Mouse (Mus musculus): Measurements from ENCODE around the gene Timm29. TPM values are rescaled to one million over a fixed set of nuclear protein-coding genes. Genes with fewer than 3 reads are reported as not detected.

The Timm29 gene
- polyA plus RNA-seq, 1 experiment from 2014 or later = 29.5 TPM

- Histone ChIP-seq H3K27me3 (ENCODE audit: control insufficient read depth, insufficient read depth, low read length) (no peaks in the 10 kb centered on the region), H3K9ac (ENCODE audit: low read depth, low read length) (no peak overlapping the region), H3K9me3 (replicated peaks; ENCODE audit: control insufficient read depth, low read length) (no peaks in the 10 kb centered on the region), H3K36me3 (ENCODE audit: control insufficient read depth, insufficient read depth, low read length) (no peaks in the 10 kb centered on the region), H3K27ac (ENCODE audit: low read depth, low read length) (no peak overlapping the region), H3K4me1 (ENCODE audit: control insufficient read depth, insufficient read depth, low read length) (no peaks in the 10 kb centered on the region), H3K4me2 (no peak overlapping the region), H3K4me3 (ENCODE audit: low read depth, low read length) (no peak overlapping the region)
- 75% methylated on average over 2 of the region's 2 CpGs for WGBS (ENCODE audit: insufficient replicate concordance)
- no peak for ATAC-seq (replicated peaks; ENCODE audit: insufficient number of reproducible peaks, low FRiP score, low TSS enrichment)
Observed at GRCm38 (mm10) chr9:21601073-21601472, 8.6 kb downstream of the Timm29 start.

- no peak overlapping the region for H3K4me3 ChIP-seq (ENCODE audit: low read depth, low read length)
- H3K36me3 ChIP-seq (ENCODE audit: control insufficient read depth, insufficient read depth, low read length) = no peaks in the 10 kb centered on the region
- 46% methylated on average over 10 of the region's 10 CpGs for WGBS (ENCODE audit: insufficient replicate concordance)
- H3K9ac ChIP-seq (ENCODE audit: low read depth, low read length) = no peak overlapping the region
- H3K27me3 ChIP-seq (ENCODE audit: control insufficient read depth, insufficient read depth, low read length) = no peaks in the 10 kb centered on the region
- H3K27ac ChIP-seq (ENCODE audit: low read depth, low read length) = no peak overlapping the region
- H3K4me1 ChIP-seq (ENCODE audit: control insufficient read depth, insufficient read depth, low read length) = no peaks in the 10 kb centered on the region
- H3K9me3 ChIP-seq (replicated peaks; ENCODE audit: control insufficient read depth, low read length) = no peaks in the 10 kb centered on the region
- 0 out of 2 replicates have a peak, but pooled peaks have one; percentile 11 for ATAC-seq (replicated peaks; ENCODE audit: insufficient number of reproducible peaks, low FRiP score, low TSS enrichment)
- H3K4me2 ChIP-seq = no peak overlapping the region
Observed at GRCm38 (mm10) chr9:21601722-21602399, 9.3 kb downstream of the Timm29 start.

DNA sequence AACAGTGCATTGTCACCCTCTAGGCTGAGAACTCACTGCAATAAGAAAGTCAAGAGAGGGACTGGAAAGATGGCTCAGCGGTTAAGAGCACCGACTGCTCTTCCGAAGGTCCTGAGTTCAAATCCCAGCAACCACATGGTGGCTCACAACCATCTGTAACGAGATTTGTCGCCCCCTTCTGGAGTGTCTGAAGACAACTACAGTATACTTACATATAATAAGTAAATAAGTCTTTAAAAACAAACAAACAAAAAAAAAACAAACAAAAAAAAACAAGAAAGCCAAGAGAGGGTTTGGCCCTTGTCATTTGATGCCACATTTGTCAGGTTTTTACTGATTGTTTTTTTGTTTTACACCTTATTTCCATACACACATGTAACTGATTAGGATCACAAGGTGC is 11.6 kb downstream of the Timm29 start:
- 69% methylated on average over 5 of the region's 5 CpGs for WGBS (ENCODE audit: insufficient replicate concordance)
- no peak for ATAC-seq (replicated peaks; ENCODE audit: insufficient number of reproducible peaks, low FRiP score, low TSS enrichment)
- no peak overlapping the region for H3K4me3 ChIP-seq (ENCODE audit: low read depth, low read length)
- H3K9ac ChIP-seq (ENCODE audit: low read depth, low read length) = no peak overlapping the region
- H3K27ac ChIP-seq (ENCODE audit: low read depth, low read length) = no peak overlapping the region
- H3K4me1 ChIP-seq (ENCODE audit: control insufficient read depth, insufficient read depth, low read length) = no peaks in the 10 kb centered on the region
- no peak overlapping the region for H3K4me2 ChIP-seq
- no peaks in the 10 kb centered on the region for H3K36me3 ChIP-seq (ENCODE audit: control insufficient read depth, insufficient read depth, low read length)
- no peaks in the 10 kb centered on the region for H3K27me3 ChIP-seq (ENCODE audit: control insufficient read depth, insufficient read depth, low read length)
- no peaks in the 10 kb centered on the region for H3K9me3 ChIP-seq (replicated peaks; ENCODE audit: control insufficient read depth, low read length)

- H3K4me2 ChIP-seq = no peak overlapping the region
- no peaks in the 10 kb centered on the region for H3K36me3 ChIP-seq (ENCODE audit: control insufficient read depth, insufficient read depth, low read length)
- H3K9me3 ChIP-seq (replicated peaks; ENCODE audit: control insufficient read depth, low read length) = no peaks in the 10 kb centered on the region
- no peak overlapping the region for H3K27ac ChIP-seq (ENCODE audit: low read depth, low read length)
- WGBS (ENCODE audit: insufficient replicate concordance) = 75% methylated on average over 5 of the region's 5 CpGs
- no peaks in the 10 kb centered on the region for H3K27me3 ChIP-seq (ENCODE audit: control insufficient read depth, insufficient read depth, low read length)
- no peak overlapping the region for H3K4me3 ChIP-seq (ENCODE audit: low read depth, low read length)
- no peaks in the 10 kb centered on the region for H3K4me1 ChIP-seq (ENCODE audit: control insufficient read depth, insufficient read depth, low read length)
- no peak overlapping the region for H3K9ac ChIP-seq (ENCODE audit: low read depth, low read length)
- no peak for ATAC-seq (replicated peaks; ENCODE audit: insufficient number of reproducible peaks, low FRiP score, low TSS enrichment)
Observed at GRCm38 (mm10) chr9:21605865-21606264, 13.3 kb downstream of the Timm29 start.

DNA sequence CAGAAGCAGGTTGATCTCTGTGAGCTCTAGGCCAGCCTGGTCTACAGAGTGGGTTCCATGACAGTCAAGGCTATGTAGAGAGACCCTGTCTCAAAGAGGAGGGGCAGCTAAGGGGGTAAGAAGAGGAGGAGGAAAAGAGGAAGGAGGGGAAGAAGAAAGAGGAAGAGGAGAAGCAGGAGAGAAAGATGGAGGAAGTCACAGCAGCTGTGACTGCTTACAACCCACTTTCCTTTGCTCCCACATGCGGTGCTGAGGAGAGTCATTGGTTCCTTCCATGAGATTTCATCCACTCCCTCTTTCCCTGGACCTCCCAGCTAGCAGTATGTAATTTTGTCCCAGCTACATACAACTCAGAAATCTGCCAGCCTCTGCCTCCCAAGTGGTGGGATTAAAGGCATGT is 14.1 kb downstream of the Timm29 start:
- Histone ChIP-seq H3K27ac (ENCODE audit: low read depth, low read length) (no peak overlapping the region), H3K9me3 (replicated peaks; ENCODE audit: control insufficient read depth, low read length) (no peaks in the 10 kb centered on the region), H3K27me3 (ENCODE audit: control insufficient read depth, insufficient read depth, low read length) (no peaks in the 10 kb centered on the region), H3K9ac (ENCODE audit: low read depth, low read length) (no peak overlapping the region), H3K36me3 (ENCODE audit: control insufficient read depth, insufficient read depth, low read length) (no peaks in the 10 kb centered on the region), H3K4me3 (ENCODE audit: low read depth, low read length) (no peak overlapping the region), H3K4me2 (no peak overlapping the region), H3K4me1 (ENCODE audit: control insufficient read depth, insufficient read depth, low read length) (no peaks in the 10 kb centered on the region)
- 83% methylated on average over 1 of the region's 1 CpGs for WGBS (ENCODE audit: insufficient replicate concordance)
- no peak for ATAC-seq (replicated peaks; ENCODE audit: insufficient number of reproducible peaks, low FRiP score, low TSS enrichment)

DNA sequence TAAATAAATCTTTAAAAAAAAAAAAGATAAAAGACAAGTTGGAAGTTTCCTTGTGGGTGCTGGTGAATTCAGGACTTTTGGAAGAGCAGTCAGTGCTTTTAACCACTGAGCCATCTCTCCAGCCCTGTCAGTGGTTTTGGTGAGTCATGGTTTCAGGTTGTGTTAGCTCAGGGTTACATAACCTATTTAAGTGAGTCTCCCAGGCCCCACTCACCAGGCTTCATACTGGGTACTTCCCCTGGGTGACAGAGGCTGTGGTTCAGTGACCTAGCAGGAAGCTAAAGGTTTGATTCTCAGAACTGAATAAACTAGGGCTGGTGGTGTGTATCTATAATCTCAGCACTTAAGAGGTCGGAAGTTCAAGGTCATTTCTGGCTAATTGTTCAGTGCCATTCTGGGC is 17.3 kb downstream of the Timm29 start:
- no peak overlapping the region for H3K27ac ChIP-seq (ENCODE audit: low read depth, low read length)
- ATAC-seq (replicated peaks; ENCODE audit: insufficient number of reproducible peaks, low FRiP score, low TSS enrichment) = no peak
- no peaks in the 10 kb centered on the region for H3K27me3 ChIP-seq (ENCODE audit: control insufficient read depth, insufficient read depth, low read length)
- no peaks in the 10 kb centered on the region for H3K36me3 ChIP-seq (ENCODE audit: control insufficient read depth, insufficient read depth, low read length)
- H3K4me1 ChIP-seq (ENCODE audit: control insufficient read depth, insufficient read depth, low read length) = no peaks in the 10 kb centered on the region
- H3K4me3 ChIP-seq (ENCODE audit: low read depth, low read length) = no peak overlapping the region
- H3K9me3 ChIP-seq (replicated peaks; ENCODE audit: control insufficient read depth, low read length) = no peaks in the 10 kb centered on the region
- WGBS (ENCODE audit: insufficient replicate concordance) = 88% methylated on average over 1 of the region's 1 CpGs
- no peak overlapping the region for H3K9ac ChIP-seq (ENCODE audit: low read depth, low read length)
- H3K4me2 ChIP-seq = no peak overlapping the region

DNA sequence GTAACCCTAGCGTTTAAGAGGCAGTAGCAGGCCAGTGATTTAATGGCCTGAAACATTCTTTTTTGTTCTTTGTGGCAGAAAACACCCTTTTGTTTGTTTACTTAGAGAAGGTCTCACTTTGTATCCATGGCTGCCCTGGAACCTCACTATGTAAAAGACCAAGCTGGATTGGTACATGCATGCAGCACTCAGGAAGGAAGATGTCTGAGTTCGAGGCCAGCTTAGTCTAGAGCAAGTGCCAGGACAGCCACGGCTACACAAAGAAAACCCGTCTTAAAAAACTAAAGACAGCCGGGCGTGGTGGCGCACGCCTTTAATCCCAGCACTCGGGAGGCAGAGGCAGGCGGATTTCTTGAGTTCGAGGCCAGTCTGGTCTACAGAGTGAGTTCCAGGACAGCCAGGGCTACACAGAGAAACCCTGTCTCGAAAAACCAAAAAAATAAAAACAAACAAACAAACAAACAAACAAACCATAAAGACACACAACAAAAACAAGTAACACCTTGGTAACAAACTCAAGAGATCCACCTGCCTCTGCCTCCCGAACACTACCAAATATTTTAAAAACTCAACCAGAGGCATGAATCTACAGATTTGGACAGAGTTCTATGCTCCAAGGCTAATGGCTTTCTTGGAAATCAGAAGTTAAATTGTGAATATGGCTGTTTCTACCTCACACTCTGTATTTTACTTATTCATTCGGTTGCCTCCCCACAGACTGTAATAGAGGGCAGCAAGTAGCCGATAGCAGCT is 22.5 kb downstream of the Timm29 start:
- WGBS (ENCODE audit: insufficient replicate concordance) = 75% methylated on average over 15 of the region's 15 CpGs
- Histone ChIP-seq H3K4me2 (peak overlapping the region; percentile 86), H3K9ac (ENCODE audit: low read depth, low read length) (peak overlapping the region; percentile 85), H3K9me3 (replicated peaks; ENCODE audit: control insufficient read depth, low read length) (no peaks in the 10 kb centered on the region), H3K4me1 (ENCODE audit: control insufficient read depth, insufficient read depth, low read length) (peaks cover 8% of the 10 kb centered on the region; the same call in 1 of the 2 replicates), H3K27me3 (ENCODE audit: control insufficient read depth, insufficient read depth, low read length) (no peaks in the 10 kb centered on the region), H3K27ac (ENCODE audit: low read depth, low read length) (peak overlapping the region; percentile 97), H3K4me3 (ENCODE audit: low read depth, low read length) (peak overlapping the region; percentile 72), H3K36me3 (ENCODE audit: control insufficient read depth, insufficient read depth, low read length) (no peaks in the 10 kb centered on the region)
- no peak for ATAC-seq (replicated peaks; ENCODE audit: insufficient number of reproducible peaks, low FRiP score, low TSS enrichment)

GRCm38 (mm10) chr9:21615617-21616231 is 23.2 kb downstream of the Timm29 start, which contains the start of gene Smarca4:
Gene Smarca4, plus strand, starts transcription at chr9:21616169.
- H3K27ac ChIP-seq (ENCODE audit: low read depth, low read length) = peak within 1 kb of the TSS; percentile 97
- peak; percentile 96 for ATAC-seq (replicated peaks; ENCODE audit: insufficient number of reproducible peaks, low FRiP score, low TSS enrichment)
- H3K4me3 ChIP-seq (ENCODE audit: low read depth, low read length) = peak within 1 kb of the TSS; percentile 72
- H3K27me3 ChIP-seq (ENCODE audit: control insufficient read depth, insufficient read depth, low read length) = no peaks in the 10 kb centered on the region
- H3K36me3 ChIP-seq (ENCODE audit: control insufficient read depth, insufficient read depth, low read length) = no peaks in the 10 kb centered on the region
- H3K9me3 ChIP-seq (replicated peaks; ENCODE audit: control insufficient read depth, low read length) = no peaks in the 10 kb centered on the region
- peaks cover 8% of the 10 kb centered on the region; the same call in 1 of the 2 replicates for H3K4me1 ChIP-seq (ENCODE audit: control insufficient read depth, insufficient read depth, low read length)
- H3K4me2 ChIP-seq = peak within 1 kb of the TSS; percentile 86
- 2% methylated on average over 45 of the region's 45 CpGs for WGBS (ENCODE audit: insufficient replicate concordance)
- peak within 1 kb of the TSS; percentile 90 for H3K9ac ChIP-seq (ENCODE audit: low read depth, low read length)
